Mouse (Mus musculus) left cerebral cortex, adult 11 months (tissue): ENCODE measurements around the gene Ccdc88a.

Experiments
- DNase-seq: peaks from one replicate; pipeline ENCODE4 v3.0.0; 2022; ENCODE audit warnings: low spot score

Gene Ccdc88a

GRCm38 (mm10) chr11:29548504-29549424, 175.3 kb downstream of the Ccdc88a start:
- no peak for DNase-seq

GRCm38 (mm10) chr11:29549425-29549778, 175.9 kb downstream of the Ccdc88a start:
- DNase-seq: no peak
